Mouse (Mus musculus) left cerebral cortex, adult 8-10 months (tissue): ENCODE results near the gene Syncrip. TPM values are rescaled to one million over a fixed set of nuclear protein-coding genes. Genes with fewer than 3 reads are reported as not detected.
"Not testable (repeated sequence)": the region's sequence is repeated elsewhere in the genome, so short reads cannot be mapped to it uniquely, and the experiment has no call there.

Experiments used
- DNase-seq, 2 experiments: peaks; one replicate each; pipeline ENCODE4 v3.0.0; 2022; ENCODE audit warnings: low spot score in 2 of 2
- total RNA-seq, 4 experiments: library from RNA; stranded (reverse); gene quantifications; 2 replicates each; pipeline ENCODE4 v1.2.4; 2022

Gene Syncrip
- total RNA-seq, 4 experiments from 2014 or later, result 60.8 to 67.3 (median 62.1) TPM

DNA sequence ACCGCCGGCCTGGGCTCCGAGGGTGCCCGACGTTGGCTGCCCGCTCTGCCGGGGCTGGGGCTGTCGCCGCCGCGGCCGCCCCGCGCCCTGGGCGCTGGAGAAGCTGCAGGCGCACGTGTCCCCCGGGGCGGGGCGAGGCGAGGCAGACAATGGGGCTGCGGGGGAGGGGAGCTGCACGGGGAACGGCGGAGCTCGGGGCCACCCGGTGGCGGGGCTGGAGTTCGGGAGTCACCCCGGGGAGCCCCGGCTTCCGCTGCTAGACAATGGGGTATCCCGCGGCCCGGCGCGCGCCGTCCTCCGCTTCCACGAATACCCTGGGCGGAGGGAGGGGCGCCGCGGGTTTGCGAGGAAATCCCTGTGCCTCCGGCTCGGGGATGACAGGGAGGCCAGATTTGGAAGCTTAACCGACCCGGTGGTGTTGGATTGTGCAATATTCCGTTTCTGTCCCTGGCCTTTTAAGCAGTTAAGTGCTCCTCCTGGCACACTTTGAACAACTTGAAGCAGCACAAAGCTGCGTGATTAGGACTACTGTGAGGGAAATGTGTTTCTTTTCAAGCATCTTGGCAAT is 539 bp upstream of the Syncrip start:
- peak in 1 of 2 experiments; percentile 71 for DNase-seq

DNA sequence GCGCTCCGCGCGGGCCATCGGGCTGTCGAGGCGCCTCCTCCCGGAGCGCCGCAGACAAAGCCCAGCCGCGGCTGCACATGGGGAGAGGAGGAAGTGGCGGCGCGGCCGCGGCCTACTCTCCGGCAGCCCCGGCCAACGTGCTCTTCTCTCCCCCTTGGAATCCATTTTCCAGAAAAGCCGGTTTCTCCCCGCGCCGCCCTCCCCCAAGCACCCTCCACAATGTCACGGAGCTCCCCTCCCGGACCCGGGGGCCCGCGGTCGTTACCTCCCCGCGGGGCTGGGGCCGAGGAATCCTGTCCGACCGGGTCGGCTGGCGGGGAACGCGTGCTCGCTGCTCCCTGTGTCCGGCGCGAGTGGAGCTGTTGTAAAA is 598 bp downstream of the Syncrip start:
- DNase-seq, result peak in 1 of 2 experiments; percentile 23

DNA sequence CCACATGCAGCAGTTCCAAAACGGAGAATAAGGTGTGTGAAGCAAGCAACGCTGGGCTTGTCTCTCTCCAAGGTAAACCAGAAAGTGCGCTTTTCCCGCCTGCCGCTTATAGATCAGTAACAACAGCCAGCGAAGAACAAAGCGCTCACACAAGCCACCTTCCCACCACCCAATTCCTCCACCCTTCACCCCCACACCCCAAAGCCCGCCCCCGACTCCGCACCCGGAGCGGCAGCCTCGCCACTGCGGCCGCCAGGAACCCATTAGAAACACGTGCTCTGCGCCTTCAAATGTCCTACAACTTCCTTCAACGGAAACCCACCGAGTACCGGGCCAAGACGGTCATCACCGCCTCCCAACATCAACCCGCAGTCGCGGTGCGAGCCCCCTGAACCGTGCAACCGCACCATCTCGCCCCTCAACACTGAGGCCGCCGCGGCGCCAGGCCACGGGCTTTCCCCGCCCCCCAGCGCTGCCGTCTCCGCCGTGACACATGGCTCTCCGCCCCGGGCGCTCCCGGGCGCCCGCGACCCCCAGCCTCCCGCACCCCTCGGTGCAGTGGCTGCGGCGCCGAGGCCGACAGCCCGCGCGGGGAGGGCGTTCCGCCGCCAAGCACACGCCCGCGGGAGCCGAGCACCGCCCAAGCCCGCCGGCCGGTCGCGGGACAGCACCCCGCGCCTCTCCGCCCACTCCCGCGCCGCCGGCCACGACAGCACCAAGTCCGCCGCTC is 1.1 kb downstream of the Syncrip start:
- peak; percentile 9 to 31 for DNase-seq

DNA sequence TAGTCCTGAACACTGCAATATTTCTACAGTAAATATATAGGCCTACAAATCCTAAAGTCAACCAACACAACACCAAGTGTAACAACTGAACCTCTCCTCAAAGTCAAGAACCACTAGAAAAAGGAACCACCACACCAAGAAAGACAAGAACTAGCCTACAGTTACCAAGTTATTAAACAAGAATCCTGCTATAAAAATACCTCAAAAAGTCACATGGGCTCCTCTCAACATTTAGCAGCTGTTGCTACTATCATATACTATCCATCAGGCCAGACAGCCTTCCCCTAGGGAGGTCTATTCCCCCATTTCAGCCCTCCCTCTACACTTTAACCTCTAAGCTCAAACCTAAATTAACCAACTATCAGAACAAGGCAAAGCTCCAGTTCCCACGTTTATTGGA is 2.3 kb downstream of the Syncrip start:
- DNase-seq, result no peak

DNA sequence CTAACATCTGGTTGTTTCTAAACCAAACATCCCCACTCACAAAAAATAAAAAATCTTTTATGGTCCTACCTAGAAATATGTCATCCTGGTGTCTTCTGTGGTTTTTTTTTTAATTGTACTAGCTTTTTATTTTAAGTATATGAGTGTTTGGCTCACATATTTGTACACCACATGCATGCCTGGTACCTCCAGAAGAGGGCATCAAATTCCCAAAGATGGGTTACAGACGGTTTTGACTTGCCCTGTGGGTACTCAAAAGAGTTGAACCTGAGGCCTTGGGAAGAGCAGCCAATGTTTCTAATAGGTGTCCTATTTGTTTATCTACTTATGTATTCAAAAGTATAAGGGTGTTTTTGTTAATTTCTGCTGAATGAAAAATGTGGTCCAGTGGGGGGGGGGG is 6.2 kb downstream of the Syncrip start:
- no peak for DNase-seq

DNA sequence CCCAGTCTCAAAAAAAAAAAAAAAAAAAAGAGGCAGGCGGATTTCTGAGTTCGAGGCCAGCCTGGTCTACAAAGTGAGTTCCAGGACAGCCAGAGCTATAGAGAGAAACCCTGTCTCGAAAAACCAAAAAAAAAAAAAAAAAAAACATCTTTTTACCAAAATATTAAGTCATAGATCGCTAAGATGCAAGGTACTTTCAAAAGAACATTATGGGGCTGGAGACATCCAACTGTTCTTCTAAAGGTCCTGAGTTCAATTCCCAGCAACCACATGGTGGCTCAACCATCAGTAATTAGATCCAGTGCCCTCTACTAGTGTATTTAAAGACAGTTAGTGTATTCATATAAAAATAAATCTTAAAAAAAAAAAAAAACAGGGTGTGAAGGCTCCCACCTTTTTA is 21.4 kb downstream of the Syncrip start:
- not testable (repeated sequence) for DNase-seq

DNA sequence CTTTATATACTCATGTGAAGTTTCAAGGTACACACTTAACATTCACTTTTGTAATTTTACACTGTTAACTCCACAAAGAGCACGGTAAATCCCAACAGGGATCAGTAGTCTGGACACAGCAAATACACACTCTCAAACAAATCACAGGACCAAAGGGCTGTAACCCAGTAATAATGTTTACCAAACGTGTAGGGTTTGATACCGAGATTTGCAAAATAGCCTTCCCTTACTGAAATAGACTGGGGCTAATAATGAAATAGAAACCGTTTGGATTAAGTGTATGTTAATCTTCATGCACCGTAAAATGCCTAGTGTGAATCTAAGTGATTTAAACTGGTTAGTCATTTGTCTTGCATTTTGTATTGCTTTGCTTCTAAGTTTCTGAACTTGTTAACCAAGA is 42.4 kb downstream of the Syncrip start:
- DNase-seq, result no peak

DNA sequence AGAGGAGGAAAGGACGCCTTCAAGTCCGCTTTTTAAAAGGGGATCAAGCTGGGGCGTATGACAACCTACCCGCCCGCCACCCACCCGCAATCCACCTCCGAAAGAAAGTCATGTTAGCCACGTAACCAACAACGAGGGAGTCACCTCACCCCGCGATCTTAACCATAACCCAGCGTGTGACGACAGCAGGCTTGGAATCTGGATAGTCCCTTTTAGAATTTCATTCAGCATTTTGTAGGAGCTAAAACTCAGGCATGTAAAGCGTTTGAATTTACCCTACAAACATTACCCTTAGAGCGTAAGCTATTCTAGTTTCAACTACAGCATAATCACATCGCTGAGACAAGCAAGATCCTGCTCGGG is 43.2 kb downstream of the Syncrip start:
- DNase-seq, result no peak

DNA sequence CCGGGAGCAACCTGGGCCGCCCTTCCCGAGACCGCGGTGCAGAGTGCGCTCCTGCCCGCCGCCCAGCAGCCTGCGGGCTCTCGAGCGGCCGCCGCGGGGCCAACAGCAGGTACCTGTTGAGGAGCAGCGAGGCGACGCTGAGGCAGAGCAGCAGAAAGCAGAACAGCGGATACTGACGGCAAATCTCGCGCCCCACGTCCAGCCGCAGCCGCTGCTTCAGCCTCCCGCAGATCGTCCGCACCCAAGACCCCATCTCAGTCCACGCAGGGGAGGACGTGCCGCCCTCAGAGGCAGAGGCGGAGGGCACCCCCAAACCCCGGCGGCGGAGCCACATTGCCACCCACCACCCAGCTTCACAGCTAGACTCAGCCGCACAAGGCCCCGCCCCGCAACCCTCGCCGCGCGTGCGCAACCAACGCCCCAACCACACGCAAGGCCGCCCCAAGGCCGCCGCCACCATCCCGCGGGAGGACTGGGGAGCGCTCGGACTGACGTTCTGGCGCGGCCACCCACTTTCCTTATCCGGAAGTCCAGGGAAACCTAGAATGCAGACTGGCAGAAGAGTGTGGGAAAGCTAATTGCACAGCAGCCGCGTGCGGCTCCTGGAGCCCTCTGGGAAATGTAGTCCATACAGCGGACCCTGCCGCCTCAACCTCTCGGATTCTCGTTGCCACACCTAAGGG is 43.7 kb downstream of the Syncrip start, which contains the start of gene Snx14:
Snx14 (minus strand) TSS at position 404 of the 683 bp plus-strand sequence.
- DNase-seq, result peak; percentile 93 to 97

DNA sequence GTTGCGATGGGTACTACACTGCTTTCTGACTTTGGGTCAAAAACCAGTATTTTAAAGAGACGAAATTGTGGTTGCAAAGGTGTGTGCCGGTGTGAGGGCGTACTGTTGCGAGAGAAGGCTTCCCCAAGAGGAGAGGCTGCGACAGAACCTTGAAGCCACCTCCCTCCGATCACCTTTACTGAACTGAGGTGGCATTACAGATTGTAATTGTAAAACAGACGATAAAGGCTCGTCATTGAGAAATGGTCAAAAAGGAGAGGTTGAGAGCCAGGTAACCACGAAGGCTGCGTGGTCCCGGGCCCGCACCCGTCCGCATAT is 44.2 kb downstream of the Syncrip start:
- DNase-seq, result peak in 1 of 2 experiments; percentile 18

DNA sequence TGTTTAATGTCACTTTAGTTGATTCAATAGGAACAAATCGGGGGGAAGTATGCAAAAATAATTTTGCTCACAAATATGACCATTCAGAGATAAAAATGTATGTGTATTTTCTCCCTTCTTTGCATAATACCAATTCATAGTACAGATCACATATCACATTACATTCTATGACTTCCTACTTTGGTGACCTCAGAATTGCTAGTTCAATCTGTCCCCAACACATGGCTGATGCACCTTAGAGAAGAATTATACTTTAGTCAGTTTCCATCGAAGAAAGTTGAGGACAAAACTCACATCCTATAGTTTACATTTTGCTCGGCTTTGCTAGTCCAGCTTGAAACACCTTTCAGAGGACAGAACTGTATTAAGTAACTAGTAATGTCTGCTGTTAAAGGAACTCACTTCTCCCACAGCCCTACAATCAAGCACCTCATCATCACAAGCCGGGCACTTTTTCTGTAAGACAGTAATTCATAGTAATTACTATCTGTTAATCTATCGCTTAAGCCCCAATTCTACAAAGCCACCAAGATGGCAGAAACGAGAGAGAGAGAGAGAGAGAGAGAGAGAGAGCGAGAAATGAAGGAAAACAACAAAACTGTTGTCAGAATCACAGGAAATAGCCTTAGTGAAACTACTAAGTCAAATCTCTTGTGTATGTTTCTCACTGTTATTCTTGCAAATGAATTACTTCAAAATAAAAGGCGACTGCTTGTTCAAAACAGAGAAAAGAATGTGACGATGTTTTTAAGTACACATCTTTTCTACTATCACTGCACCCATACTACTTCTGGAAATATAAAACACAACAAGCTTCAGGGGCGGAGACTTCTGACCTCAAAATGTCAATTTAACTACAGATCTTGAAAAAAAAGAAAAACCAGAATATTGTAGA is 44.8 kb downstream of the Syncrip start:
- no peak for DNase-seq

DNA sequence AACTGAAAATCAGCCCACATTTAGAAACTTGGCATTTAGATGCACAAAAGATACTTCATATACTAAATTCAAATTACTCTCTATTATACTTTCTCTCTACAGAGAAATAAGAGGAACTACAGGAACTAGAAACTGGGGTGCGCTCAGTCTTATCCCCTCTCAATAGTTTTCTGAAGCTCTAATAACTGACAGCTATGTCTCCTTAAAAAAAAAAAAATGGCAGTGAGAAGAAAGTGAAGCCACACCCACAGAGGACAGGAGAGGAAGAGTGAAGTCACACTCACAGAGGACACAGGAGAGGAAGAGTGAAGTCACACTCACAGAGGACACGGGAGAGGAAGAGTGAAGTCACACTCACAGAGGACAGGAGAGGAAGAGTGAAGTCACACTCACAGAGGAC is 58.0 kb downstream of the Syncrip start:
- DNase-seq, result no peak

DNA sequence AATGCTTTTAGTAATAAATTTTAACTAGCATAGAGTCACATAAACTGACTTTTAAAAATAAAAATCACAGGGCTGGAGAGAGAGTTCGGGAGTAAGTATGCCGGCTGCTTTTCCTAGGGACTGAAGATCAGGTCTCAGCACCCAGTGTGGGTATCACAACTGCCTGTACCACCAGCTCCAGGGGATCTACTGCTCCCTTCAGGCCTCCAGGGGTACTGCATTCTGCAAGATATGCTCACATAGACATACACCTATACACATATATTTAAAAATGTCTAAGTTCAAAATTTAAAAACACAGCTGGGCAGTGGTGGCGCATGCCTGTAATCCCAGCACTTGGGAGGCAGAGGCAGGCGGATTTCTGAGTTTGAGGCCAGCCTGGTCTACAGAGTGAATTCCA is 59.9 kb downstream of the Syncrip start:
- DNase-seq, result no peak

DNA sequence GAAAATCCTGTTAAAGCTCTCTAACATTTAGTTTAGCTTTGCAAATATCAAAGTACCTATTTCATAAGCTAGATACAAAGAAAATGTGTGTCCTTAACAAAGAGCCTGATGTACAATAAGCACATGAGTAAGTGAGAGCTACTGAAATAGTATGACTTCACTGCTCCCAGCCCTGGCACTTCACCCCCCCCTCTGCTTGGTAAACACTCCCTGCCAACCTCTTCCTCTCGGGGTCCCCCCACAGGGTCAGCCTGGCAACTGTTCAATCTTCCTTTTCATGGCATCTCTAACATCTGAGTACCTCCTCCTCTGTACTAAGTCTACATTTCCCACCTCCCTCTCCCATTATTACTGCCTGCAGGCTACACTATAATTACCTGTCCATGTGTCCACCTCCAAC is 65.6 kb downstream of the Syncrip start:
- no peak for DNase-seq

DNA sequence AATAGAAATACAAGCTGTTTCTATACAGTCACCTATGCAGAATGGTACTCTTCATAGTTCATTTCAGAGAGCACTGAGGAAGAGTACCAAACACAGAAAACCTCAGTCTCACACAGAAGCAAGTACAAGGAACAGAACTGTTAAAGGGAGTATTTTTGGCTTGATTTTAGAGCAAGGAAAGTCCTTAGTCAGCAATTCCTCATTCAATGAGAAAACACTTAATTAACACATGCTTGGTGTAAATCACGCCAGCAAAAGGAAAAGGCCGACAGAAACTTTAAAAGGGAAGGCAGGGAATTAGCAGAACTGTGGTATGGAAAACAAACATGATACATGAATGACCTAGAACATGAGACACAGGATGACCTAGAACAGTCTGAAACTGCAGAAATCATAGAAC is 72.4 kb downstream of the Syncrip start:
- DNase-seq, result no peak

DNA sequence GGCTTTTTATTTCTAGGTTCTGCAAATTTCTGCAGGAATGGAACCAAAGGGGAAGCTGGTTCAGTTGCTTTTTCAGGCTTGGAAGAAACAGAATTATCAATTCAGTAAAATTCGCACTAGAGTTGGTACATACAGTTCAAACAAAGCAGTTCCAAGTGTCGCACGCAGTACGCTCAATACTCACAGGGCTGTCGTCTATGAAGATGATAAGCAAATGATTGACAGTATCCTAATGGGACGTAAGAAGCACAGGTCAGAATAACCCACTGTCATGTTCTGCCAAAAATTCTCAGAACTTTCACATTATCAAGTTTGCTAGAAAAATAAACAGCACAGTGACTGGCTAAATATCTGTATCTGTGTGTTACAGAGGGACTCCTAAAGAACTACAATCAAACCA is 77.9 kb downstream of the Syncrip start:
- DNase-seq, result no peak

DNA sequence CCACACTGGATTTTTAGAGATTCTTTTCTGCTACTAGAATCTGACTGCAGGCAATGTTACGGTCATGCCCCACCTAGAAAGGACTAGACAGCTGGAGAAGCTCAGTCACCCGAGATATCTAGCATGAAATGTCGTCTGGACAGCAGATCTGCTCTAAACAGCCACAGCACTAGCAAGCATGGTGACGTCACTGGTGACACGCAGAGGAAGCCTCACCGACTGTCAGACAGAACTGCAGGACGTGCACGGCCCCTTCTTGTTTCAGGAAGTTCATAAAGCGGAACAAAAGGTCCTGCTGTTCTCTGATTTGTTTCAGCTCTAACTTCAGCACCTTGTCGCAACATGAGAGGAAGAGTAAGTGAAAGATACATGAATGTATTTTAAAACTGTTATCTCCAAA is 78.3 kb downstream of the Syncrip start:
- DNase-seq, result no peak

DNA sequence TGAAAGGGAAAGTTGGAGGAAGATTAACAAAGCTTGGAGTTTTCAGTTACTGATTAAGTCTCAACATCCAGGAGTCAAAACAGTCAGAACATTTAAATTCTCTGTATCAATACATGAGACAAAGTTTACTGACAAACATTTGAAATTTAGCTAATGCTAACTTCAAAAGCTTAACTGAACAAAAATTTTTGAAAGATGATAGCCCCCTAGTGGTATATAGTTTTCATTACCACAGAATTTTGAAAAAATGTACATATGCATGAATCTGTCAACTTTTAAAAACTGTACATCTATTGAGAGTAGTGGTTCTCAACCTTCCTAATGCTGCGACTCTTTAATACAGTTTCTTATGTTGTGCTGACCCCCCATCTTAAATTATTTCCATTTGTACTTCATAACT is 83.9 kb downstream of the Syncrip start:
- DNase-seq, result no peak
